Mouse (Mus musculus) intestine, embryonic 15.5 days (tissue): ENCODE measurements around the gene Tnfaip8l2. TPM values are rescaled to one million over a fixed set of nuclear protein-coding genes. Genes with fewer than 3 reads are reported as not detected.

Experiments
- ATAC-seq: fragments of 200-750 bp; cut with Nextera tagmentation; 2 replicates; pipeline ENCODE4 v1.8.0; 2017; ENCODE audit warnings: moderate TSS enrichment, moderate library complexity
- H3K27ac ChIP-seq: fragments of 300-500 bp; sonication (generic); 2 replicates; pipeline ENCODE4 v1.5.1; 2015; ENCODE audit warnings: mild to moderate bottlenecking, inconsistent platforms
- H3K27me3 ChIP-seq: fragments of 300-500 bp; sonication (generic); replicated peaks from 2 replicates; pipeline ENCODE4 v1.6.1; 2015; ENCODE audit warnings: inconsistent platforms
- H3K36me3 ChIP-seq: fragments of 300-500 bp; sonication (generic); 2 replicates; pipeline ENCODE4 v1.6.1; 2015; ENCODE audit warnings: inconsistent platforms
- H3K4me1 ChIP-seq: fragments of 300-500 bp; sonication (generic); replicated peaks from 2 replicates; pipeline ENCODE4 v1.6.1; 2015; ENCODE audit warnings: inconsistent platforms
- H3K4me2 ChIP-seq: fragments of 300-500 bp; sonication (generic); replicated peaks from 2 replicates; pipeline ENCODE4 v1.6.1; 2015; ENCODE audit warnings: mild to moderate bottlenecking, inconsistent platforms
- H3K4me3 ChIP-seq: fragments of 300-500 bp; sonication (generic); replicated peaks from 2 replicates; pipeline ENCODE4 v1.5.1; 2015; ENCODE audit warnings: inconsistent platforms
- H3K9ac ChIP-seq: fragments of 300-500 bp; sonication (generic); 2 replicates; pipeline ENCODE4 v1.6.1; 2015; ENCODE audit warnings: inconsistent platforms
- H3K9me3 ChIP-seq: fragments of 300-500 bp; sonication (generic); 2 replicates; pipeline ENCODE4 v1.6.1; 2016; ENCODE audit warnings: inconsistent platforms
- WGBS: fragments of 180-500 bp; shearing (Covaris S2); methylation state at CpG from one replicate; pipeline ENCODE4 v1.1.7; 2015; 5-methylcytosine and 5-hydroxymethylcytosine counted together
- polyA plus RNA-seq: library from polyadenylated mRNA; unstranded; fragments of >200 nt; fragmentation: Nextera tagmentation; extraction: Ambion mirVana; gene quantifications from 2 replicates; pipeline ENCODE4 v1.2.1, GENCODE M21; 2015

Tnfaip8l2 gene
- polyA plus RNA-seq, 1 experiment from 2014 or later = 4.3 TPM

- ATAC-seq = peak; percentile 38; the same call in 1 of the 2 replicates
- Histone ChIP-seq H3K4me3 (peak overlapping the region; percentile 29), H3K27me3 (peaks cover 23% of the 10 kb centered on the region), H3K27ac (no peak overlapping the region), H3K9me3 (no peaks in the 10 kb centered on the region), H3K36me3 (peaks cover 12% of the 10 kb centered on the region; the same call in 1 of the 2 replicates), H3K4me1 (0 out of 2 replicates have a peak, but pooled peaks cover 10% of the 10 kb centered on the region), H3K9ac (no peak overlapping the region), H3K4me2 (peak overlapping the region; percentile 66)
- 40% methylated on average over 84 of the region's 84 CpGs for WGBS
Observed at GRCm38 (mm10) chr3:95172526-95173255, 30.5 kb upstream of the Tnfaip8l2 start.

GRCm38 (mm10) chr3:95171105-95171504, 28.9 kb upstream of the Tnfaip8l2 start:
- H3K4me1 ChIP-seq = 0 out of 2 replicates have a peak, but pooled peaks cover 10% of the 10 kb centered on the region
- H3K36me3 ChIP-seq = peaks cover 12% of the 10 kb centered on the region; the same call in 1 of the 2 replicates
- no peak overlapping the region for H3K4me2 ChIP-seq
- no peak overlapping the region for H3K4me3 ChIP-seq
- H3K9me3 ChIP-seq = no peaks in the 10 kb centered on the region
- H3K27ac ChIP-seq = no peak overlapping the region
- WGBS = 70% methylated on average over 6 of the region's 6 CpGs
- ATAC-seq = no peak
- H3K27me3 ChIP-seq = peaks cover 23% of the 10 kb centered on the region
- H3K9ac ChIP-seq = no peak overlapping the region

- 87% methylated on average over 10 of the region's 10 CpGs for WGBS
- Histone ChIP-seq H3K27me3 (peaks cover 23% of the 10 kb centered on the region), H3K9ac (no peak overlapping the region; the same call in 1 of the 2 replicates), H3K4me1 (0 out of 2 replicates have a peak, but pooled peaks cover 10% of the 10 kb centered on the region), H3K36me3 (peaks cover 12% of the 10 kb centered on the region; the same call in 1 of the 2 replicates), H3K9me3 (no peaks in the 10 kb centered on the region), H3K27ac (no peak overlapping the region), H3K4me3 (no peak overlapping the region), H3K4me2 (no peak overlapping the region)
- no peak for ATAC-seq
Observed at GRCm38 (mm10) chr3:95169996-95170395, 27.8 kb upstream of the Tnfaip8l2 start.

- 74% methylated on average over 5 of the region's 5 CpGs for WGBS
Observed at GRCm38 (mm10) chr3:95164840-95165239, 22.7 kb upstream of the Tnfaip8l2 start.

GRCm38 (mm10) chr3:95164256-95164550, 22.0 kb upstream of the Tnfaip8l2 start:
- no peak overlapping the region for H3K4me3 ChIP-seq
- 91% methylated on average over 5 of the region's 5 CpGs for WGBS

More at GRCm38 (mm10) chr3:95164840-95165239, 22.7 kb upstream of the Tnfaip8l2 start:
- H3K4me2 ChIP-seq = no peak overlapping the region
- H3K4me1 ChIP-seq = peaks cover 32% of the 10 kb centered on the region
- no peak overlapping the region for H3K9ac ChIP-seq
- ATAC-seq = no peak
- H3K4me3 ChIP-seq = no peak overlapping the region
- H3K36me3 ChIP-seq = peaks cover under 1% of the 10 kb centered on the region; the same call in 1 of the 2 replicates
- H3K27ac ChIP-seq = no peak overlapping the region
- H3K27me3 ChIP-seq = no peaks in the 10 kb centered on the region
- no peaks in the 10 kb centered on the region for H3K9me3 ChIP-seq

GRCm38 (mm10) chr3:95163419-95164255, 21.5 kb upstream of the Tnfaip8l2 start:
- Histone ChIP-seq H3K9me3 (no peaks in the 10 kb centered on the region), H3K27ac (no peak overlapping the region), H3K36me3 (no peaks in the 10 kb centered on the region), H3K4me3 (no peak overlapping the region), H3K4me2 (peak overlapping the region; percentile 93; the same call in 1 of the 2 replicates), H3K4me1 (peaks cover 32% of the 10 kb centered on the region), H3K27me3 (no peaks in the 10 kb centered on the region), H3K9ac (no peak overlapping the region)
- 46% methylated on average over 11 of the region's 11 CpGs for WGBS
- ATAC-seq = no peak

More at GRCm38 (mm10) chr3:95164256-95164550, 22.0 kb upstream of the Tnfaip8l2 start:
- H3K9ac ChIP-seq = no peak overlapping the region
- H3K9me3 ChIP-seq = no peaks in the 10 kb centered on the region
- ATAC-seq = no peak
- H3K4me2 ChIP-seq = no peak overlapping the region
- peaks cover 32% of the 10 kb centered on the region for H3K4me1 ChIP-seq
- H3K27me3 ChIP-seq = no peaks in the 10 kb centered on the region
- no peak overlapping the region for H3K27ac ChIP-seq
- H3K36me3 ChIP-seq = no peaks in the 10 kb centered on the region

- H3K27ac ChIP-seq = no peak overlapping the region
- peaks cover 32% of the 10 kb centered on the region for H3K4me1 ChIP-seq
- 38% methylated on average over 2 of the region's 2 CpGs for WGBS
- H3K9ac ChIP-seq = no peak overlapping the region
- no peaks in the 10 kb centered on the region for H3K36me3 ChIP-seq
- no peaks in the 10 kb centered on the region for H3K9me3 ChIP-seq
- ATAC-seq = no peak
- H3K4me3 ChIP-seq = no peak overlapping the region
- no peaks in the 10 kb centered on the region for H3K27me3 ChIP-seq
- H3K4me2 ChIP-seq = peak overlapping the region; percentile 93
Observed at GRCm38 (mm10) chr3:95162345-95162628, 20.1 kb upstream of the Tnfaip8l2 start.

- H3K36me3 ChIP-seq = no peaks in the 10 kb centered on the region
- H3K27me3 ChIP-seq = no peaks in the 10 kb centered on the region
- no peak overlapping the region; the same call in 1 of the 2 replicates for H3K27ac ChIP-seq
- ATAC-seq = no peak
- no peaks in the 10 kb centered on the region for H3K9me3 ChIP-seq
- WGBS = 22% methylated on average over 9 of the region's 9 CpGs
- peak overlapping the region; percentile 93 for H3K4me2 ChIP-seq
- H3K9ac ChIP-seq = peak overlapping the region; percentile 71
- peaks cover 32% of the 10 kb centered on the region for H3K4me1 ChIP-seq
- peak overlapping the region; percentile 70 for H3K4me3 ChIP-seq
Observed at GRCm38 (mm10) chr3:95161618-95162344, 19.6 kb upstream of the Tnfaip8l2 start.

GRCm38 (mm10) chr3:95161041-95161551, 18.9 kb upstream of the Tnfaip8l2 start:
- WGBS = 2% methylated on average over 30 of the region's 30 CpGs
- Histone ChIP-seq H3K4me1 (peaks cover 32% of the 10 kb centered on the region), H3K4me3 (peak overlapping the region; percentile 70), H3K9ac (peak overlapping the region; percentile 71), H3K36me3 (no peaks in the 10 kb centered on the region), H3K4me2 (peak overlapping the region; percentile 93), H3K27ac (no peak overlapping the region; the same call in 1 of the 2 replicates), H3K27me3 (no peaks in the 10 kb centered on the region), H3K9me3 (no peaks in the 10 kb centered on the region)
- ATAC-seq = 0 out of 2 replicates have a peak, but pooled peaks have one; percentile 6

- peak; percentile 98 for ATAC-seq
- Histone ChIP-seq H3K27ac (no peak within 1 kb of the TSS; the same call in 1 of the 2 replicates), H3K36me3 (no peaks in the 10 kb centered on the region), H3K27me3 (no peaks in the 10 kb centered on the region), H3K4me1 (peaks cover 32% of the 10 kb centered on the region), H3K9me3 (no peaks in the 10 kb centered on the region), H3K4me2 (peak within 1 kb of the TSS; percentile 93), H3K4me3 (peak within 1 kb of the TSS; percentile 70), H3K9ac (peak within 1 kb of the TSS; percentile 71)
- under 1% methylated on average over 66 of the region's 66 CpGs for WGBS
Observed at GRCm38 (mm10) chr3:95159987-95160963, 18.1 kb upstream of the Tnfaip8l2 start, which contains the start of gene Sema6c. TSS of gene Sema6c (plus strand) at chr3:95160457.

- Histone ChIP-seq H3K4me2 (peak overlapping the region; percentile 93), H3K36me3 (no peaks in the 10 kb centered on the region), H3K27ac (no peak overlapping the region), H3K9me3 (no peaks in the 10 kb centered on the region), H3K4me1 (peaks cover 32% of the 10 kb centered on the region), H3K4me3 (peak overlapping the region; percentile 70), H3K27me3 (no peaks in the 10 kb centered on the region), H3K9ac (peak overlapping the region; percentile 71)
- 24% methylated on average over 8 of the region's 8 CpGs for WGBS
- peak; percentile 5; the same call in 1 of the 2 replicates for ATAC-seq
Observed at GRCm38 (mm10) chr3:95159511-95159986, 17.4 kb upstream of the Tnfaip8l2 start.
